Mouse (Mus musculus) thymus, adult 2 months (tissue): ENCODE results near the gene Ltbp1.

Experiments
- CTCF ChIP-seq: fragments of 200-500 bp; IDR thresholded peaks from 2 replicates; pipeline ENCODE4 v1.5.1; 2012; ENCODE audit warnings: mild to moderate bottlenecking, control low read depth, low read length, moderate library complexity, borderline replicate concordance; ENCODE audit not compliant: control insufficient read depth, poor library complexity, insufficient read depth; ENCODE audit errors: extremely low read depth
- POLR2A ChIP-seq: fragments of 200-500 bp; IDR thresholded peaks from 2 replicates; pipeline ENCODE4 v1.6.1; 2012; ENCODE audit warnings: mild to moderate bottlenecking, low read length, control low read depth, moderate library complexity; ENCODE audit not compliant: control insufficient read depth, poor library complexity, insufficient read depth; ENCODE audit errors: extremely low read depth

DNA sequence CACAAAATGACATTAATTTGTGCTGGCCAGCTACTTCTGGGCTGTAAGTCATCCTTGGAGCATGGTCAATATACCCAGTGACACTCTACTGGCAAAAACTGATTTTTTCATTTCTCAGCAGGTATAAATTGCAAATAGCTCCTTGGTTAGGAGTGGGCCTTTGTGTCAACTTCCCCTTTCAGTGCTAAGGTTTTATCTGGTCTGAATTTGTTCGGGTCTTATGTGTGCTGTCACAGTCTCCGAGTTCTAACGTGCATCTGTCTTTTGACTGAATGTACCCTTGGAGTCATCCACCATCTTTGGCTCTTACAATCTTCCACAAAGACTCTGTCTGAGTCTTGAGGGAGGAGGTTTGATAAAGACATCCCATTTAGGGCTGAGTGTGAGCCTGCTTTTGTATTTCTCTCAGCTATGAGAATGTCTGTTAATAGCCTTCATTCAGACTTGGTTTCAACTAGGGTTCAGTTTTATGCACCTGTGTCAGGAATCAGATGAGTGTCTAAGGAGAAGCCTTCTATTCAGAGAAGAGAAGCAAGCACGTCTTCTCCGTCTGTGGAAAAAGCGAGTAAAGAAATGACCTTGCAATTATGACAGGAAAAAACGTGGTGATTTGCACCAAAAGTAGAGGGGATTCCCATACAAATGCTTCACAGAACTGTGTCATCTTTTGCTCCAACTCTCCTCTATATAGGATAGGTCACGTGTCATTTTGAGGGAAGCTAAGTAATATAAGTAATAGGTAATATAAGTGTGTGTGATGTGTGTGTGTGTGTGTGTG, 181.6 kb downstream of the Ltbp1 start:
- TF ChIP-seq POLR2A, result no peak
- no peak for TF ChIP-seq CTCF
